In the genomic region with DNA sequence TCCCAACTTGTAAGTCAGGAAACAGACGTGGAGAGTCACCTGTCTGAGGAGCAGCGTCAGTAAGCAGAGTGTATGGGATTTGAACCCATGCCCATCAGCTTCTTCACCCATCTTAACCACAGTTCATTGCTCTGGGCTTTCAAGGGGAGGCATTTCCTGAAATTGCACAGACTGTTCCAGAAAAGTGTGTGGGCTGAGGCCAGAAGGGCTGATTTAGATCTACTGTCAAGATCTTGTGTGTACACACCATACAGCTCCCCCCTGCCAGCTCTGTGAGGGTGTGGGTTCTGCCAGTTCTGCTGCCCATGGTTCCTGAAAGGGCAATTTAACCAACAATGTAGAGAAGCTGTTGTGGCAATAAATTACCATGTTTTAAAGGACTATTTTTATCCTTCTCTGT, we compare ENCODE assay signal across 33 mouse cellular contexts. TPM values are rescaled to one million over a fixed set of nuclear protein-coding genes. Genes with fewer than 3 reads are reported as not detected.
DNase-seq lines count a peak whose midpoint lies in the region; ATAC-seq lines count a peak whose summit lies in the region.
"Had no signal": no experiment of that assay in that cellular context is flagged by ENCODE, and none has a peak within 500 bp of the region (broad histone marks: within the 10 kb centered on the region; RNA-seq: fewer than 3 reads in every experiment).

No protein-coding gene starts in this region.

- H3K4me1 ChIP-seq in heart, embryonic 10.5 days: peaks cover 4% of the 10 kb centered on the region
- no peaks in the 10 kb centered on the region for H3K4me1 ChIP-seq in forebrain, embryonic 11.5 days (replicated peaks; ENCODE audit: control insufficient read depth, insufficient read depth, low read length)
- H3K4me1 ChIP-seq: embryonic facial prominence, embryonic 12.5 days; forebrain, embryonic 10.5 days; heart, embryonic 15.5 days; hindbrain, embryonic 12.5 days; intestine, embryonic 15.5 days; midbrain, embryonic 13.5 days; stomach, embryonic 15.5 days had no signal

- no peak overlapping the region for H3K9ac ChIP-seq in forebrain, embryonic 11.5 days (ENCODE audit: low read length)
- H3K9ac ChIP-seq: embryonic facial prominence, embryonic 12.5 days; heart, embryonic 15.5 days; hindbrain, embryonic 12.5 days; intestine, embryonic 15.5 days; liver, embryonic 13.5 days; midbrain, embryonic 13.5 days; stomach, embryonic 15.5 days had no signal

- DNase-seq in heart, adult 11 months: peak; percentile 83
- DNase-seq in heart, embryonic 10.5 days (ENCODE audit: low spot score): no peak
- peak; percentile 76 for DNase-seq in 416B (ENCODE audit: low read depth)
- DNase-seq in forebrain, embryonic 11.5 days (ENCODE audit: low spot score): no peak
- no peak for DNase-seq in right cerebral cortex, postnatal 10 days (ENCODE audit: low spot score in 2 of 2)
- DNase-seq: adrenal gland, postnatal 10 days; cerebellum, adult 11 months; cerebellum, adult 9-10 months; cerebellum, postnatal 36 days; embryo, embryonic 11 days; gastrocnemius, adult 2 months; gastrocnemius, postnatal 36 days; kidney, postnatal 14 days; left cerebral cortex, postnatal 4 days; liver, embryonic 13.5 days; lung, adult 18-20 months; lung, postnatal 4 days; retina, postnatal 1 day; right cerebral cortex, postnatal 25 days; thymus, postnatal 25 days had no signal

- H3K9me3 ChIP-seq in heart, embryonic 10.5 days: no peaks in the 10 kb centered on the region
- no peaks in the 10 kb centered on the region for H3K9me3 ChIP-seq in forebrain, embryonic 11.5 days (ENCODE audit: control insufficient read depth, low read length)
- H3K9me3 ChIP-seq: embryonic facial prominence, embryonic 12.5 days; forebrain, embryonic 10.5 days; heart, embryonic 15.5 days; hindbrain, embryonic 12.5 days; intestine, embryonic 15.5 days; liver, embryonic 13.5 days; midbrain, embryonic 13.5 days; stomach, embryonic 15.5 days had no signal

- H3K4me3 ChIP-seq in heart, embryonic 10.5 days: no peak overlapping the region
- no peak overlapping the region for H3K4me3 ChIP-seq in forebrain, embryonic 11.5 days (ENCODE audit: low read depth, low read length)
- H3K4me3 ChIP-seq: embryonic facial prominence, embryonic 12.5 days; forebrain, embryonic 10.5 days; gastrocnemius, adult 2 months; heart, embryonic 15.5 days; hindbrain, embryonic 12.5 days; intestine, embryonic 15.5 days; layer of hippocampus, adult 2 months; liver, embryonic 13.5 days; midbrain, embryonic 13.5 days; stomach, embryonic 15.5 days had no signal

- no peak overlapping the region for H3K4me2 ChIP-seq in forebrain, embryonic 11.5 days (ENCODE audit: low read depth, low read length, severe bottlenecking)
- H3K4me2 ChIP-seq: embryonic facial prominence, embryonic 12.5 days; heart, embryonic 15.5 days; hindbrain, embryonic 12.5 days; intestine, embryonic 15.5 days; liver, embryonic 13.5 days; midbrain, embryonic 13.5 days; stomach, embryonic 15.5 days had no signal

- H3K27me3 ChIP-seq in heart, embryonic 10.5 days (ENCODE audit: insufficient read depth, poor library complexity, severe bottlenecking): no peaks in the 10 kb centered on the region
- no peaks in the 10 kb centered on the region for H3K27me3 ChIP-seq in forebrain, embryonic 11.5 days (ENCODE audit: control insufficient read depth, insufficient read depth, low read length)
- H3K27me3 ChIP-seq: embryonic facial prominence, embryonic 12.5 days; heart, embryonic 15.5 days; hindbrain, embryonic 12.5 days; intestine, embryonic 15.5 days; liver, embryonic 13.5 days; midbrain, embryonic 13.5 days; stomach, embryonic 15.5 days had no signal

- no peaks in the 10 kb centered on the region for H3K36me3 ChIP-seq in heart, embryonic 10.5 days
- no peaks in the 10 kb centered on the region for H3K36me3 ChIP-seq in forebrain, embryonic 11.5 days (ENCODE audit: control insufficient read depth, insufficient read depth, low read length)
- H3K36me3 ChIP-seq: embryonic facial prominence, embryonic 12.5 days; forebrain, embryonic 10.5 days; heart, embryonic 15.5 days; hindbrain, embryonic 12.5 days; intestine, embryonic 15.5 days; liver, embryonic 13.5 days; midbrain, embryonic 13.5 days; stomach, embryonic 15.5 days had no signal

- no peak overlapping the region for H3K27ac ChIP-seq in heart, embryonic 10.5 days
- no peak overlapping the region for H3K27ac ChIP-seq in forebrain, embryonic 11.5 days (ENCODE audit: low read depth, low read length)
- H3K27ac ChIP-seq: embryonic facial prominence, embryonic 12.5 days; forebrain, embryonic 10.5 days; gastrocnemius, adult 2 months; heart, embryonic 15.5 days; hindbrain, embryonic 12.5 days; hindbrain, postnatal 0 days; intestine, embryonic 15.5 days; layer of hippocampus, adult 2 months; liver, embryonic 13.5 days; midbrain, embryonic 13.5 days; stomach, embryonic 15.5 days had no signal

- peak; percentile 38 for ATAC-seq in common myeloid progenitor, adult 5-6 weeks (replicated peaks; ENCODE audit: low read depth, poor library complexity, severe bottlenecking)
- peak; percentile 33 for ATAC-seq in megakaryocyte progenitor cell, adult 5-6 weeks (replicated peaks; ENCODE audit: poor library complexity)
- no peak for ATAC-seq in forebrain, embryonic 11.5 days (replicated peaks; ENCODE audit: low FRiP score)
- ATAC-seq: forebrain, embryonic 16.5 days; hindbrain, postnatal 0 days; intestine, embryonic 15.5 days; lung, postnatal 0 days; midbrain, embryonic 13.5 days had no signal

- 71% methylated on average over 2 of the region's 2 CpGs for WGBS in heart, embryonic 10.5 days
- WGBS in forebrain, embryonic 11.5 days: 77% methylated on average over 2 of the region's 2 CpGs

RNA-seq across cellular contexts. Expression of gene Tmem158, which starts 17.4 kb away (rescaled TPM):
- 2.2 and 7.1 TPM in 2 replicates for polyA plus RNA-seq in heart, embryonic 10.5 days (2016; fragmentation: Nextera tagmentation; extraction: Ambion mirVana)
- total RNA-seq in common myeloid progenitor, adult 5-6 weeks (2017): 1.6 and 1.8 TPM in 2 replicates
- total RNA-seq in megakaryocyte progenitor cell, adult 5-6 weeks (2015): 0.54 and 0.62 TPM in 2 replicates
- total RNA-seq in megakaryocyte progenitor cell, adult 5-6 weeks (2017): 0.47 and 0.54 TPM in 2 replicates
- polyA plus RNA-seq in forebrain, embryonic 11.5 days (2014; fragmentation: Nextera tagmentation; extraction: Ambion mirVana): 4.8 and 6.4 TPM in 2 replicates

Comparison
In these comparisons a context has a peak if more than half of its experiments do, and no peak if none do; other contexts are left out.
1. DNase-seq: peak in heart, adult 11 months (single experiment) and 416B (single experiment); none in heart, embryonic 10.5 days (single experiment), forebrain, embryonic 11.5 days (single experiment) and right cerebral cortex, postnatal 10 days (0 of 2).